Mouse (Mus musculus) forebrain, embryonic 11.5 days (tissue): ENCODE measurements around the gene Wdr86. TPM values are rescaled to one million over a fixed set of nuclear protein-coding genes. Genes with fewer than 3 reads are reported as not detected.

Experiments used
- ATAC-seq: fragments of 200-750 bp; cut with Nextera tagmentation; replicated peaks from 2 replicates; pipeline ENCODE4 v1.8.0; 2017; ENCODE audit warnings: moderate TSS enrichment; ENCODE audit not compliant: low FRiP score
- DNase-seq: peaks from one replicate; pipeline ENCODE4 v3.0.0-alpha.2; 2017; ENCODE audit warnings: low spot score
- H3K27ac ChIP-seq: fragments of 300-500 bp; sonication (generic); 2 replicates; pipeline ENCODE4 v1.5.1; 2014; ENCODE audit warnings: low read depth, low read length
- H3K27me3 ChIP-seq: fragments of 300-500 bp; sonication (generic); 2 replicates; pipeline ENCODE4 v1.6.1; 2014; ENCODE audit warnings: mild to moderate bottlenecking, low read length, mixed read lengths; ENCODE audit not compliant: control insufficient read depth, insufficient read depth
- H3K36me3 ChIP-seq: fragments of 300-500 bp; sonication (generic); 2 replicates; pipeline ENCODE4 v1.6.1; 2014; ENCODE audit warnings: mild to moderate bottlenecking, low read length, moderate library complexity, mixed read lengths; ENCODE audit not compliant: control insufficient read depth, insufficient read depth
- H3K4me1 ChIP-seq: fragments of 300-500 bp; sonication (generic); replicated peaks from 2 replicates; pipeline ENCODE4 v1.6.1; 2014; ENCODE audit warnings: low read length, mixed read lengths; ENCODE audit not compliant: control insufficient read depth, insufficient read depth
- H3K4me2 ChIP-seq: fragments of 300-500 bp; sonication (generic); 2 replicates; pipeline ENCODE4 v1.6.1; 2014; ENCODE audit warnings: low read depth, mild to moderate bottlenecking, low read length, moderate library complexity, mixed read lengths; ENCODE audit not compliant: severe bottlenecking
- H3K4me3 ChIP-seq: fragments of 300-500 bp; sonication (generic); 2 replicates; pipeline ENCODE4 v1.5.1; 2014; ENCODE audit warnings: low read depth, low read length
- H3K9ac ChIP-seq: fragments of 300-500 bp; sonication (generic); 2 replicates; pipeline ENCODE4 v1.6.1; 2014; ENCODE audit warnings: low read length
- H3K9me3 ChIP-seq: fragments of 300-500 bp; sonication (generic); 2 replicates; pipeline ENCODE4 v1.6.1; 2016; ENCODE audit warnings: low read length, mixed read lengths; ENCODE audit not compliant: control insufficient read depth
- WGBS: fragments of 180-500 bp; shearing (Covaris S2); extraction: QIAGEN DNeasy Blood & Tissue Kit; methylation state at CpG from one replicate; pipeline ENCODE4 v1.1.7; 2014; 5-methylcytosine and 5-hydroxymethylcytosine counted together
- polyA plus RNA-seq: library from polyadenylated mRNA; unstranded; fragments of >200 nt; fragmentation: Nextera tagmentation; extraction: Ambion mirVana; gene quantifications from 2 replicates; pipeline ENCODE4 v1.2.1, GENCODE M21; 2014

Wdr86 gene
- polyA plus RNA-seq, 1 experiment from 2014 or later, result 13.6 TPM

GRCm38 (mm10) chr5:24756931-24757330 is 26.4 kb upstream of the Wdr86 start:
- DNase-seq, result no peak
- ATAC-seq, result no peak
- Histone ChIP-seq H3K9ac (no peak overlapping the region), H3K27ac (no peak overlapping the region), H3K27me3 (no peaks in the 10 kb centered on the region), H3K4me1 (no peaks in the 10 kb centered on the region; the same call in 1 of the 2 replicates), H3K9me3 (no peaks in the 10 kb centered on the region), H3K4me2 (no peak overlapping the region), H3K4me3 (no peak overlapping the region), H3K36me3 (no peaks in the 10 kb centered on the region)
- 55% methylated on average over 3 of the region's 3 CpGs for WGBS

- Histone ChIP-seq H3K27ac (no peak overlapping the region), H3K4me1 (peaks cover 8% of the 10 kb centered on the region; the same call in 1 of the 2 replicates), H3K36me3 (no peaks in the 10 kb centered on the region), H3K4me3 (no peak overlapping the region), H3K27me3 (no peaks in the 10 kb centered on the region; the same call in 1 of the 2 replicates), H3K9ac (peak overlapping the region; percentile 83; the same call in 1 of the 2 replicates), H3K4me2 (peak overlapping the region; percentile 96; the same call in 1 of the 2 replicates), H3K9me3 (no peaks in the 10 kb centered on the region)
- DNase-seq (no peak), ATAC-seq (no peak)
- WGBS, result 5% methylated on average over 2 of the region's 2 CpGs
Observed at GRCm38 (mm10) chr5:24752175-24752498, 21.6 kb upstream of the Wdr86 start.

GRCm38 (mm10) chr5:24751305-24752174 is 21.0 kb upstream of the Wdr86 start:
- Histone ChIP-seq H3K4me1 (peaks cover 8% of the 10 kb centered on the region; the same call in 1 of the 2 replicates), H3K4me3 (peak overlapping the region; percentile 57), H3K9me3 (no peaks in the 10 kb centered on the region), H3K27me3 (no peaks in the 10 kb centered on the region; the same call in 1 of the 2 replicates), H3K9ac (peak overlapping the region; percentile 83), H3K27ac (no peak overlapping the region), H3K4me2 (peak overlapping the region; percentile 96), H3K36me3 (no peaks in the 10 kb centered on the region)
- ATAC-seq, result peak; percentile 39
- 3% methylated on average over 25 of the region's 25 CpGs for WGBS
- no peak for DNase-seq

GRCm38 (mm10) chr5:24750321-24751304 is 20.1 kb upstream of the Wdr86 start:
- WGBS, result 1% methylated on average over 58 of the region's 59 CpGs

GRCm38 (mm10) chr5:24749731-24750130 is 19.2 kb upstream of the Wdr86 start:
- ATAC-seq, result no peak
- no peak for DNase-seq
- Histone ChIP-seq H3K4me1 (peaks cover 8% of the 10 kb centered on the region; the same call in 1 of the 2 replicates), H3K36me3 (no peaks in the 10 kb centered on the region), H3K27me3 (no peaks in the 10 kb centered on the region; the same call in 1 of the 2 replicates), H3K4me3 (no peak overlapping the region), H3K9ac (no peak overlapping the region), H3K4me2 (peak overlapping the region; percentile 96; the same call in 1 of the 2 replicates), H3K27ac (no peak overlapping the region), H3K9me3 (no peaks in the 10 kb centered on the region)
- 60% methylated on average over 5 of the region's 5 CpGs for WGBS

More at GRCm38 (mm10) chr5:24750321-24751304, 20.1 kb upstream of the Wdr86 start:
- H3K4me3 ChIP-seq, result peak overlapping the region; percentile 57
- no peaks in the 10 kb centered on the region for H3K9me3 ChIP-seq
- peak overlapping the region; percentile 96 for H3K4me2 ChIP-seq
- peak overlapping the region; percentile 83 for H3K9ac ChIP-seq
- H3K36me3 ChIP-seq, result no peaks in the 10 kb centered on the region
- peak; percentile 97 for DNase-seq
- ATAC-seq, result peak; percentile 84
- no peak overlapping the region for H3K27ac ChIP-seq
- peaks cover 8% of the 10 kb centered on the region; the same call in 1 of the 2 replicates for H3K4me1 ChIP-seq
- H3K27me3 ChIP-seq, result no peaks in the 10 kb centered on the region; the same call in 1 of the 2 replicates

- Histone ChIP-seq H3K4me2 (no peak overlapping the region), H3K4me1 (peaks cover 8% of the 10 kb centered on the region; the same call in 1 of the 2 replicates), H3K4me3 (no peak overlapping the region), H3K9ac (0 out of 2 replicates have a peak overlapping the region, but pooled peaks have one; percentile 2), H3K27me3 (no peaks in the 10 kb centered on the region; the same call in 1 of the 2 replicates), H3K9me3 (no peaks in the 10 kb centered on the region), H3K36me3 (no peaks in the 10 kb centered on the region), H3K27ac (no peak overlapping the region)
- DNase-seq, result no peak
- no peak for ATAC-seq
- 6% methylated on average over 6 of the region's 6 CpGs for WGBS
Observed at GRCm38 (mm10) chr5:24747533-24747932, 17.0 kb upstream of the Wdr86 start.

- H3K27me3 ChIP-seq, result no peaks in the 10 kb centered on the region
- no peaks in the 10 kb centered on the region for H3K9me3 ChIP-seq
- DNase-seq (no peak), ATAC-seq (no peak)
- WGBS, result 93% methylated on average over 10 of the region's 10 CpGs
- no peaks in the 10 kb centered on the region for H3K36me3 ChIP-seq
- no peak overlapping the region for H3K4me2 ChIP-seq
- no peaks in the 10 kb centered on the region for H3K4me1 ChIP-seq
- no peak overlapping the region for H3K9ac ChIP-seq
- no peak overlapping the region for H3K27ac ChIP-seq
- no peak overlapping the region for H3K4me3 ChIP-seq
Observed at GRCm38 (mm10) chr5:24743956-24744355, 13.4 kb upstream of the Wdr86 start.

- Histone ChIP-seq H3K27me3 (no peaks in the 10 kb centered on the region), H3K4me3 (no peak overlapping the region), H3K9me3 (no peaks in the 10 kb centered on the region), H3K9ac (no peak overlapping the region), H3K36me3 (no peaks in the 10 kb centered on the region), H3K4me2 (no peak overlapping the region), H3K27ac (no peak overlapping the region), H3K4me1 (no peaks in the 10 kb centered on the region)
- ATAC-seq, result no peak
- DNase-seq, result no peak
- WGBS, result 76% methylated on average over 15 of the region's 15 CpGs
Observed at GRCm38 (mm10) chr5:24741172-24741885, 10.8 kb upstream of the Wdr86 start.
